Mouse (Mus musculus) induced T-regulatory cell, adult 2 months (primary cell): ENCODE results near the gene Trh.

ENCODE experiments used
- DNase-seq: peaks from one replicate; pipeline ENCODE4 v3.0.0-alpha.2; 2012; ENCODE audit warnings: low read depth

Trh gene

DNA sequence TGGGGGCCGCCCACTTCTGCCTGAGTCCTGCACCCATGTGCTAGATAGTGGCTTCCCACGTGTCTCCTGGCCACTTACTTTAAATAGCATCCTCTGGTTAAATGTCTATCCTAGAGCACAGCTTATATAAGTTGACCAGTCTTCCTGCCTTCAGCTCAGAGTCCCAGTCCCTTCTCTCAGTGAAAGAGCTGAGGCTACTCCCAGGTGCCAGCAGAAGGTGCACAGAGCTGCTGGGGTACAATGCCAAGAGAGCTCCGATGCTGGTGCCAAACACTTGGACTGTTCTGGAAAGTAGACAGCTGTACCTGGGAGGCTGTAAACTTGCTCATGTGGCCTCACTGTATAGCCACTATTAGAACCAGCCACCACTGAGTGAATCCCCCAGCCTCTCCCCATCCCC, 22.4 kb downstream of the Trh start:
- no peak for DNase-seq

DNA sequence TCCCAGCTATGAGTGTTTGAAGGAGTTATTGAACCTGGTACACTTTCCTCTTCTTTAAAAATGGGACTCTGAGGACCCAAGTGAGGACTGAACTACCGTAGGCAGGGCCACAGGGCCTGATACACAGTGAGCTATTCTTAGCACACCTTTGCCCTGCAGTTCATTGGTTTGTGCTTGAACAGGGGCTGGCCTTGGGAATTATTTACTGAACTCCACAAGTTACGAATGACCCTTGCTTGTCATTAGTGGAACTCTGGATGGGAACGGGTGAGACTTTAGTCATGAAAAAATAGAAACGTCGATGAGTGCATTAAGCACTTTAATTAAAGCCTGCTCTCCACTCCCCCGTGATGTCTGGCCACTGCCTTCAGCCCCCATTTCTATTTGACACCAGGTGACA, 22.8 kb downstream of the Trh start:
- no peak for DNase-seq

DNA sequence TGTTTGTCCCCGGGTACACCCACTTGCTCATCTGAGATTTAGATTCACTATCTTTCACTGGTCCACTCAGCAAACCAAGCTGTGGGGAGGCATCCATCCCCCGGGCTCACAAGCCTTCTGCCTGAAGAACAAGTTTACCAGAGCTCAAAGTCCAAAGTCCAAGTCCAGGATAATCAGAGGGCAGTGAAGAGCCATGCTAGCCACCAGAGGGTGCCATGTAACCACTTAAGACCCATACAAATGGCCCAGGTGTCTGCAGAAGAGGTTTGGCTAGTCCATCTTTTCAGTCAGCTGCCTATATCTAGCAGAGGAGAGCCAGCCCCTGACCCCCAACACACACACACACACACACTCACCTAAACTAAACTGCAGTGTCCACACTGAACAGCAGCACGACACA, 25.0 kb downstream of the Trh start:
- peak; percentile 39 for DNase-seq

GRCm38 (mm10) chr6:92214773-92215449, 29.5 kb downstream of the Trh start, which contains the start of gene Rbsn:
Gene Rbsn, minus strand, starts transcription at chr6:92214925.
- peak; percentile 96 for DNase-seq

DNA sequence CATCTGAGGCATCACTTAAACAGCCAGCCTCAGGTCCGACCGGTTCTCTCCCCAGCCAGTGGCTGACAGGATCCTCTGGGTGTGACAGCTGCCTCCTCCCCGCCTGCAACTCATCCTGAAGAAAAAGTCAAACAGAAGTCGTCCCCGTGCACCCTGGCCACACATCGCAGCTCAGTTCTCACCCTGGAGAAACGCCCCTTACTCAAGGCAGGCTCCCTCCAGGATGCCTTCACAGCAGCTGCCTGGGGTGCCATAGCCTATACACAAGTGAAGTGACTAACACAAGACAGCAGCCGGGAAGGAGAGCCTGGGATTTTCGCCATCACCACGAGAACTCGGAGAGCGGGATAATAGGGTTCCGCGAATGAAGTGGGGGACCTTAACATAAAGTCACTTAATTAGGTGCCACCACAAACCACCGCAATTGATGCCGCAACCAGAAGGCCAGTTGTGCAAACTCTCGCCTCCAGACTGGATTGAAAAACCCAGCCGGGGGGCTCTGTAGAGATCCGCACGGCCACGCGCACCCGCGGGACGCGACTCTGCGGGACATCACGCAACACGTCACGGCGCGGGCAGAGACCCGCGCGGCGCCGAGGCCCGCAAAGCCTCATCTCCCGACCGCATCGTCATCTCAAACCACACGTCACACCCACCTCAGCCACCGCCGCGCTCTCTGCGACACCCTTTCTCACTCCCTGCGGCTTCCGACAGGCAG, 30.2 kb downstream of the Trh start:
- DNase-seq = no peak

DNA sequence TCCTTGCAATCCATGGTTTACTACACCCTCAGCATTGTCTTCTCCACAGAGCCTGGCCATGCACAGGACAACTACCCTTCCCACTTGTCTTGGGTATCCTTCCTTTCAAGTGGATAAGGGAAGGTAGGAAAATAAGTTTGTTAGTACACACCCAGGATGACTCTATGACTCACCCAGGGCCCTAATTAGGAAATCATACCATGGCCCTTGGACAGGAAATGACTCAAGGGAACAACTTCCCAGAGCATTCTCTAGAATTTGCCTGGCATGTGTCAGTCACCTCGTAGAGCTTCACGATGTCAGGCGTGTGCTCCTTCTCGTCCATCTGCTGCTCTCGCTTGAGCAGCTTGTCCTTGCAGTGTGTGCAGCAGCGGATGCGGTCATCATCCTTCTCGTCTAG, 45.0 kb downstream of the Trh start:
- no peak for DNase-seq
